Mouse (Mus musculus) cerebellum, postnatal 4 days (tissue): ENCODE results near the gene Chac1.
A peak's percentile ranks its signal among the peaks of the same experiment; 100 is the strongest.

Source experiments
- DNase-seq, 2 experiments: peaks; one replicate each; pipeline ENCODE4 v3.0.0; 2022; ENCODE audit warnings: low spot score in 2 of 2, mixed read lengths in 1 of 2

The Chac1 gene

DNA sequence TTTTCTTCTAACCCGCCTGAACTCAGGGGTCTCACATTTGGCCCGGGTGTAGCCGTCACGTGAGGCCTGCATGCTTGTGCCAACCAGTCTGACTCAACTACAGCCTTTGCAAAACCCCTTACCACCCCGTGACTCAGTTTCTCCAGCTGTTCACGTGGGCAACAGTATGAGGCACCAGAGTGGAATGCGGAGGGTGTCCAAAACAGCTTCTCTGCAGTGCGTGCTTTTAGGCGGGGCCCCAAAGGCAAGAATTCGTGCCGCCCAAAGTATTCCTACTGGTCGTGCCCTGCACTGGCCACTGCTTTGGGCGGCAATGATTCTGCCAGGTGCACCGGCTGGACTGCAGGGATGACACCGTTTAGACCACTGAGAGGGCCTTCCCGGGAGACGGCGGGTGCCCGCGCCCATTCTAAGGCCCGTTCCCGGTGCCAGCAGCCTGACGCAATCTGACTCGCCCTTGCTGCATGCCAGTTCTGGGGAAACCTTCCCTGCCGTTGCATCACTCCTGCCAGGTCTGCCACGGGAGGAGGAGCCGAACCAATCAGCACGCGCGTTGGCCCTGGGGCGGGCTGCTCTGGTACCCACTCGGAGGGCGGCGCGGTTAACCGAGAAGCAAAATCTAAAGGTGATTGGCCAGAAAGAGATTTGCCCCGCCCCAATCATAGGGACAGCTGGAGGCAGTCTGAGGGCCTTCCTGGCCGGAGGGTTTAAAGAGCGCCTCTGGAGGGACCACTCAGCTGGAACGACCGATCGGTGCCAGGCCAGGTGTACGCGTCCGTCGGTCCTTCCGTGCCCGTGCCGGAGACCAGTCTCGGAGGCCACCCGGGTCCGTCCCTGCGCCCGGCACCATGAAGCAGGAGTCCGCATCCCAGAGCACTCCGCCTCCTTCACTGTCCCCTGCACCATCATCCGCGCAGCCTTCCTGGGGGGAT lies at the start of gene Chac1:
TSS of gene Chac1 (plus strand) at position 675 of the 932 bp plus-strand sequence.
- DNase-seq = peak; percentile 78 to 88

DNA sequence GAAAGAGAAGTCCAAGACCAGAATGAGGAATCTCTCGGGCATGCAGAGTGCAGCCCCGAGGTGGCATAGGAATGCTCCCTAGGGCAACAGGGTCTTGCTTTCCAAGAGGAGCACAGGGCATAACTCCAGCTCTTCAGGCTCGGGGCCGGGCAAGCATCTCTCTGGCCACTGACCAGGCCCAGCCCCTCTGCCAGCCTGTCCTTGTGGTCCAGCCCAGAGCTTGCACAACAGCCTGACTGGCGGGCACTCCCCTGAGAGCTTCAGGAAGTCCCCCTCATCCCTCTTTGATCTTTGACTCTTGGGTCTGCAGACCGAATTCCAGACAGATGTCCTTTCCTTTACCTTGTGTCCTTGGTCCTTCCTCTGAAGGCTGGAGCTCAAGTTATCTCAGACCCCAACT lies 48.2 kb upstream of the Chac1 start:
- DNase-seq = no peak

DNA sequence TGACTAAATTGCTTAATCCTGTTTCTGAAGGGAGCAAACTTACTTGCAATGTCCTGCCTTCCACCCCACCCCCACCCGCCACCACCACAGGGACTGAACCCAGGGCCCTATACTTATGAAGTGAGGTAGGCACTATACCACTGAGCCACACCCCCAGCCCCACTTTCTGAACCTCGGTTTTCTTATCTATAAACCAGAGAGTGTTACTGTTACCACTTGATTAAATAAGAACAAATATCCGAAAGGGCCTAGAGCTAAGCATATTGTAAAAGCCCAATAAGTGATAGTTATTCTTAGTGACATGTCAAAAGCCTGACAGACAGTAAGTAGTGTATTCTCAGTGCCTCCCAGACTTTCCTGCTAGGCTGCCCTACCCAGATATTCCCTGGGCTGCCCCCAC lies 46.6 kb upstream of the Chac1 start:
- no peak for DNase-seq

DNA sequence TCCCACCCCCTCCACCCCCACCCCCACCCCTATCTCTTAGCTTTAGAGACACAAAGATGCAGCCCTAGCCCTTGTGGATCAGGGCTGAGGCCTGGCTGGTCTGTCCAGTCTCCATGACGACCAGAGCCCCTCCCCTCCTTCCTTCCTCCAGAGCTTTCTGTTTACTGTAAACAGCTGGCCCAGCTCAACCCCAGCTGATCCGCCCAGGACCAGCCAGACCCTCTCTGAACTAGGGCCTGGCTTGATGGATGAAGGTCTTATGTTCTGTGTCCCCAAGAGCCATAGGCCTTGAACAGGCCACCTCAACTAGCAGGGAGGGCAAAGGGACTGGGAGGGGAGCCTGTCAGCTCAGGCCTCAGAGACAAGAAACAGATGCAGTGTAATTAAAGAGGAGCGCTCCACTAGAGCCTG lies 46.2 kb upstream of the Chac1 start:
- DNase-seq = no peak

DNA sequence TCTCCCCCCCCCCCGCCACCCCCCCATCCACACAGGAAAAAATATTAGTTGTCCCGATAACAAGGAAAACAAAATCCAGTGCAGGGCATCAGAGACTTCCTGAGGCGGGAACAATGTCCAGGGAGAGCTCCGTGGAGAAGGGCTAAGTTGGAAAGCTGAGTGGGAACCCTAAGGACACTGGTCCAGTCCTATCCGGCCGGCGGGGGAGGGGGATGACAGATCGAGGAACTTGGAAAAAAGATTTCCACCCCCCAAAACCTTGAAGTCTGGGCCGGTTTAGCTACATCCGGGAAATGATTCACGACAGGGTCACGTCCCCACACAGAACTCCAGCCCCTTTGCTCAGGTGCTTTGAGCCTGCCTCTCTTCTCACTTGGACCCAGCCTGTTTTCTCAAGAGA lies 39.5 kb upstream of the Chac1 start:
- DNase-seq = no peak

DNA sequence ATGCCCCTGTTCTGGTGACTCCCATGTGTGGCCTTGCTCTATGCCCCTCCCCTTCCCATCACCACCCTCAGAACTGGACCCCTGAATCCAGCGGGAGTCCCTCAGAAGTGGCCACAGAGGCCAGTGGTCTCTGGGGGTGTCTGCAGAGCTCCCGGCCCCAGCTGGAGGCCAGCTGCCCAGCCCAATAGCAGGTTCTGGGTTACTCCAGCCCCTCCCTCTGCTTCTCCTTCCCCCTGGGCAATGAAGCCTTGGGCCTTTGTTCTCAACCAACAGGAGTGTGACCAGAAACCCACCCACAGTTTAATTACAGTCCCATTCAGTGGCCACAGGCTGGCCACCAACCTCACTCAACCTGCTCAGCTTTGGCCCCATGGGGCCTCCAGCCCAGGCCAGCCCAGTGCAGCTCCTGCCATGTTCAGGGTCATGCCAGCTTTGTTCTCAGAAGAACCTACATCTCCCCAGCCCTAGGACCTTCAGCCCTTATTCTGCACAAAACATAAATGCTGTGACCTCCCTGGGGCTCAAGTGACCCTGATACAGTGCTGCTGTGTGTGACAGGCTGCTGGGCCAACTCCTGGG lies 38.6 kb upstream of the Chac1 start:
- no peak for DNase-seq

DNA sequence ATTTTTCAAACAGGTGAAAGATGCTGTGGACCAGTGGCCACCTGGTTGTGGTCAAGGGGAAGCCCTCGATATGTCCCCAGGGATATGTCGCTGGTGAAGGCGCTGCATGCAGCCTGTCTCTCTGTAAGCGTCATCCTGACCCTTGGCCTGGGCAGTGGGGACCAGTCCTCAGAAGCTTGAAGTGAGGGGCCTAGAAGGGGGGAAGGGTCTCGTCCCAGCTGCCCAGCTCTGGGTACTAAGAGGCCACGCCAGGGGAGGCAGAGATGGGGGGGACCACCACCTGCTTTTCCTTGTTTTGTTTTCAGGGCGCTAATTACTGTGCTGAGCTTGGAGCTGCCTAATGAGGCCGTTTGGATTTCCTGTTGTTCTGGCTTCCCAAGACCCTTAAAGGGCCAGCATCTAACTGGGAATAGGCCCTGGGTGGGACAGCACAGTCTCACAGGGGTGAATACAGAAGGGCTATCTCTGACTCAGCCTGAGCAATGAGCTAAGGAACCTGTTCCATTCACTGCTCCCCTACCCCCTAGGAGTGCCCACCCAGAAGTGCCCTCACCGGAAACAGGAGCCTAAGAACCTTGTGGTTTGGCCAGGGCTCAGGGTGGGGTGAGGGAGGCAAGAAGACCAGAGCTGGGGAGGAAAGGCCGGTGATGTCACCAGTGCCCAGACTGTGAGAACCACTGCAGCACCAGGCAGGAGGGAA lies 37.1 kb upstream of the Chac1 start:
- no peak for DNase-seq

DNA sequence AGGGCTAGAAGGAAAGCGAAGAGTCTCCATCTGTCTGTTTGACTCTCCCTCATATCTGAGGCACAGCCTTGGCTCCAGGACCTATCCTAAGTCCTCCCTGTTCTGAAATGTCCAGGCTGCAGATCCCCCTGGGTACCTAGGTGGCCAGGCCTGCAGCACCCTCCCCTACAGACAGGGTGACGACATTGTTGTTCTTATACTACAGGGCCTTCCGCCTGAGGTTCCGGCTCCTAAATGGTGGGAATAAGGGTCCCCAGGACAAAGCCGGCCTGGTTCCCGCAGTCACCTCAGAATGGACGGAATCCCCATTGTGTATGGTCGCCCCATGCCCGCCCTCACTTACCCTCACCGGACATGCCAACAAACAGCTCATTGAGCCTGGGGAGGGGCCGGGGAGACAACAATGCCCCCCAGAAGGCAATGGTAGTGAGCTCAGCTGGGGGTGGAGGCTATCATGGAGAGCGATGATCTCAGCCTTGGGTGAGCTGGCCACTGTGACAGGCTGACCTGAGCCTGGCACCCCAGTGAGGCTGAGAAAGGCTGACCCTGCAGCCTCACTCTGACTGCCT lies 36.2 kb upstream of the Chac1 start:
- DNase-seq = no peak

DNA sequence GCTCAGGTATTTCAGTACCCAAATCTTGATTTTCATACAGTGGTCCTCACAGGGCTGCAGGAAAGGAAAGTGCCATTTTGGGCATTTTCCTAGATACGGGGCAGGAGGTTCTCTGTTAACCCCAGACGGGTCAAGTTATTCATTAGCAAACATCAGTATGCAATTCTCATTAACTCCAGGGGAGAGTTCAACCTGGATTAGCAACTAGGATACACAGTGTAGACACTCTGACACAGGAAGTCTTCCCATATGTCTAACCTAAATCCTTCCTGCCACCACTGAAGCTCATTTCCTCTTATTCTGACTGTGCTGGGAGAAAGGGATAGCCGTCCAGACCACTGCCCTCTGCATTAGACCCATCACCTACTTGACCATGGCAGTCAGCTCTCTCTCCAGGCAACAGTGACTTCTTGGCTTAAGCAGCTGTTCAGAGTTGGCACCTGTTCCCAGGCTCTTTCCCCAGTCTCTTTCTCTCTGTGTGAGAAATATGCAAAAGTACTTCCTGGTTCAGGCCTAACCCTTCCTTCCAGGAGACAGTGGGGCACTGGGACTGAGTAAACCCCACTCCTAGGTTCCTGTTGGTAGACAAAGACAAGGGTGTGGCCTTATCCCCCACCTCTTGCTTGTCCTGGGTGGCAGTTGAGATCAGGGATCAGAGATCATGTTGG lies 32.9 kb upstream of the Chac1 start:
- no peak for DNase-seq

DNA sequence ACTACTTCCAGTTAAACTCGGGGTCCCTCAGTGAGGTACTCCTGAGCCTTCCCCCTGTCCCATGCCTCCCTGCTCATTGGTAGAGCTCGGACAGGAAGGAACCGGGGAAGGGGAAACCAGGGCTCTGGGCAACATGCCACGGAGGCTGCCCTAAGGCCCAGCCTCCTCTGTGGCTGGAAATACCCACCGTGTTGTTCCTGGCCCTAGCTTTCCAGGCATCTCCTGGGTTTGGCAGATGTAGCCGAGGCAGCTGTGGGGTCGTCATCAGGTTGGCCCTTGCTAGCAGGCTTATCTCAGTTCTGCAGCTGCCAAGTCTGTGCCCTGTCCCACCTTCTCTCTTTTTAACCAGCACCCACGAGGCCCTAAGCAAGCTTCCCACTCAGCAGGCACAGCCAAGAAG lies 30.5 kb upstream of the Chac1 start:
- DNase-seq = no peak

DNA sequence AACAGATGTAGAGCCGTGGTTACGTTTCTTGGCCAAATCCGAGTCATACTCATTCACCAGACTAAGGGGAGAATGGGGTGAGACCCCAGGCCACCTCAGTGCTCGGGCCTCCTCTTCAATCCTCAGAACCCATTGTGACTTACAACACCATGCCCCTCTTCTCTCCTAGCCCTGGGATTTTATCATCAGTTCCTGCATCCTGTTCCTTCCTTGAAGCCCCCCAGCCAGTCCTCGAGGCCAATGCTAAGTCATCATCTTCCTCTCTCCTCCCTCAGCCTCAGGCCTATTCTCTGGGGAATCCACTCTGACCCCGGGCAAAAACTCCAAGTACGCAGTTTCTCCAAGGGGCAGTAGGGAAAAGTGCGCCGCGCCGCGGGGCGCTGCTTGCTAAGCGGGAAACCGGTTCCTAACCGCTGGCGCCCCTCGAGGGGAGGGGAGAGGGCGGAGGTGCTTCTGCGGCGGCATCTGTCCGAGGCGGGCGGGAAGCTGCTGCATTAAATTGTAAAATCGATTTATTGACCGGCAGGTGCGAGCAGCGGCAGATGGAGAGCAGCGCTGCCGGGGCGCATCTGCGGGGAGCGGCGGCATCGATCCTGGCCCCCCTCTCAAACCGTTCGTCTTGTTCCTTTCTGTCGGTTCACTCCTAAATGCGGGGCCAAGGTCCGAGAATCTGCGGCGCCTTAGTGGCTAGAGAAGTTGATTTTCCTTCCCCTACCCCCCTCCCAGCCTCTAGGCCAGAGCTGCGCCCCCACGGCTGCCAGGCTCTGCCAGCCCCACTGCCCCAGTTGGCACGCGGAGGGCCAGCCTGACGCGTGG lies 29.1 kb upstream of the Chac1 start:
- DNase-seq = no peak

DNA sequence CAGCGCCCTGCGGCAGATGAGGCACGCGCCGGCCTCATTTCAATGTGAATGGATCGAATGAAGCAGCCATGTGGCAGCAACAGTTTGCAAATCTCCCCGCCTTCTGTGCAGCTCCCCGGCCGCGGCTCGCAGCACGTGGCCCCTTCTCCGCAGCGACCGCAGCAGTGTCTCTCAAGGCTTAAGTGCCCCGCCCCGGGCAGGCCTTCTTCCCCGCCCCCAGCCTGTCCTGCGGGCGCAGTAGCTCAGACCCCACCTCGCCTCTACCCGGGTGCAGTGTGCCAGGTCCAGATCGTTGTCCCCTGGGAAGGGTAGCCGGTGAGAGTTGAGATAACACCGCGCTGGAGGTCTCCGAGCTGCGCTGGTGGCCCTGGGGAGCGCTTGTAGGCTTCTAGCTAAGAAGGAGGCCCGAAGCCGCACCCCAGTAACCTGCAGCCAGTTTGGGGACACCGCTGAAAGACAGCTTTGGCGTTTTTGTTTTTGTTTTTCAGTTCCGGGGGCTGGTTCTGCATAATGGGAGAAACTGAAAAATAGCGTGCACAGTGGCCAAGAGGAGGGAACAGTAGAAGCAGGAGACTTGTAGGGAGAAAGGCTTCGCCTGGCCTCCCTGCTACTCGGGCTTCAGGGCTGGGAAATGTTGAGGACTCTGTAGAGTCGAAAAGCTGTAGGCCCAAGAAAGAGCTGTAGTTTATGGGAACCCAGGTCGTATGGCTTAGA lies 28.3 kb upstream of the Chac1 start:
- DNase-seq = peak in 1 of 2 experiments; percentile 72

DNA sequence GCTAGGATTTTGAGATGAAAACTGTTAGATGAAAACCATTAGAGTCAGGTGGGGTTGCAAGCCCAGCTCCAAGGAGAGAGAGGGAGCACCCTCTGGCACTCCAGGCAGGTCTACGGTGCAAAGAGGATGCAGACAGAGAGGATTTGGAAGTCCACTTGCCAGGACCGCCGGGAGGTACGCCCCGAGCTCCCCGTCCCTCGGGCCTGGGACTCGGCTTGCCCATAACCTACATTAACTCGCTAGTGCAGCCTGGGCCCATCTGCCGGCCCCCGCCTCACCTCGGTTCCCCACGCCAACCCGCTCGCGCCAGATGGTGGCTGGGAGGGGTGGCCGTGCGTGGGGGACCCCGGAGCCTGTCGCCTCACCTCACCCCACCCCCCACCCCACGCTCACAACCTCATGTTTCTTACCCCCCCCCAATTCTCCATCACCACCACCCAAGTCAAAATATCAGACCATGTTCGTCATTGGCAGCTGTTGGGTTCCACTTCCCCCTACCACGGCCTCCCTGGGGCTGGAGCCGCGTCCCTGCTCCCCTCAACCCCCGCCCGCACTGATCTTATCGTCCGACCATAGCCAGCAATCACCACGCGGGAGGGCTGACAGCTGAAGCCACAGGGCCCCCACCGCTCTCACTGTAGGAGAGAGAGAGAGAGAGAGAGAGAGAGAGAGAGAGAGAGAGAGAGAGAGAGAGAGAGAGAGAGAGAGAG lies 27.0 kb upstream of the Chac1 start:
- DNase-seq = no peak

DNA sequence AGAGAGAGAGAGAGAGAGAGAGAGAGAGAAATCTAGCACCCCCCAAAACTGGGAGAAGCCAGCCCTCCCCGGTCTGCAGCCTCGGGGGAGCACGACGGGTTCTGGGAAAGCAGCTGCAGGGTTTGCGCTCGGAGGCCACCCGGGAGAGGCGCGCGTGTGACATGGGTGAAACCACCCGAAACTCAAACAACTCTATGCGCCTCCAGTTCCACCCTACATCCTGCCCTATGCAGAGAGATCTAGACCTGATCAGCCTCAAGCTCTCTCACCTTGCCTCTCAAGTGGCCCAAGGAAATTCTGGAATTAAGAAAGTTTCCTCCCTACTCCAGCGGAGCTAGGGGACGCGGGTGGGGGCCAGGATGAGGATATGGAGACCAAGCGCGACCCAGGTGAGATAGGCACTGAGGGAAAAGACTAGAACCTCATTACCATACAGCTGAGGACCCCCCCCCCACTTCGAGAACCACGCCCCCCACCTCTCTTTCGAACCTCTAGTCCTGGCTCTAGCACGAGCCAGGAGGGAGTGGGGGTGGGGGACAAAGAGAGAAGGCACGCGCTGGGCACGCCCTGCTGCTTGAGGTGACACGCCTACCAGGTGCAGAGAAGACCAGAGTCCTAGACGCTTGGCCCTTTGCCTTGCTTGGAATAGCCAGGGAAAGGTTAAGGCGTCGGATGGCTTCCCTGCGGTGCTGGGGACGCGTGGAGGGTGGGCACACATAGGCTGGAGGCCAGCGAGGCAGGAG lies 26.3 kb upstream of the Chac1 start:
- DNase-seq = no peak

DNA sequence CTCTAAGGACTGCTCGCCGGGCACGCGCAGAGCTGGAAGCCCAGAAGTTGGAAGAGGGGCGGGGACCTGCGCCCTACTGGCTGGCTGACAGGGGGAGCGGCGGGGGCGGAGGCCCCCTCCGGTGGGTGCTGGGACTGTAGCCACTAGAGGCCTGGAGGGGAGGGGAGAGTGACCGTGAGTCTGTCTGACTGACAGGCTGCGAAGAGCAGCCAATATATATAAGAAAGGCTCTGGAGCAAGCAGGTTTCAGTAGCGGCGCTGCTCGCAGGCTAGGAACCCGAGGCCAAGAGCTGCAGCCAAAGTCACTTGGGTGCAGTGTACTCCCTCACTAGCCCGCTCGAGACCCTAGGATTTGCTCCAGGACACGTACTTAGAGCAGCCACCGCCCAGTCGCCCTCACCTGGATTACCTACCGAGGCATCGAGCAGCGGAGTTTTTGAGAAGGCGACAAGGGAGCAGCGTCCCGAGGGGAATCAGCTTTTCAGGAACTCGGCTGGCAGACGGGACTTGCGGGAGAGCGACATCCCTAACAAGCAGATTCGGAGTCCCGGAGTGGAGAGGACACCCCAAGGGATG lies 25.4 kb upstream of the Chac1 start, which contains the start of gene Dll4:
TSS of gene Dll4 (plus strand) at position 217 of the 576 bp plus-strand sequence.
- no peak for DNase-seq

DNA sequence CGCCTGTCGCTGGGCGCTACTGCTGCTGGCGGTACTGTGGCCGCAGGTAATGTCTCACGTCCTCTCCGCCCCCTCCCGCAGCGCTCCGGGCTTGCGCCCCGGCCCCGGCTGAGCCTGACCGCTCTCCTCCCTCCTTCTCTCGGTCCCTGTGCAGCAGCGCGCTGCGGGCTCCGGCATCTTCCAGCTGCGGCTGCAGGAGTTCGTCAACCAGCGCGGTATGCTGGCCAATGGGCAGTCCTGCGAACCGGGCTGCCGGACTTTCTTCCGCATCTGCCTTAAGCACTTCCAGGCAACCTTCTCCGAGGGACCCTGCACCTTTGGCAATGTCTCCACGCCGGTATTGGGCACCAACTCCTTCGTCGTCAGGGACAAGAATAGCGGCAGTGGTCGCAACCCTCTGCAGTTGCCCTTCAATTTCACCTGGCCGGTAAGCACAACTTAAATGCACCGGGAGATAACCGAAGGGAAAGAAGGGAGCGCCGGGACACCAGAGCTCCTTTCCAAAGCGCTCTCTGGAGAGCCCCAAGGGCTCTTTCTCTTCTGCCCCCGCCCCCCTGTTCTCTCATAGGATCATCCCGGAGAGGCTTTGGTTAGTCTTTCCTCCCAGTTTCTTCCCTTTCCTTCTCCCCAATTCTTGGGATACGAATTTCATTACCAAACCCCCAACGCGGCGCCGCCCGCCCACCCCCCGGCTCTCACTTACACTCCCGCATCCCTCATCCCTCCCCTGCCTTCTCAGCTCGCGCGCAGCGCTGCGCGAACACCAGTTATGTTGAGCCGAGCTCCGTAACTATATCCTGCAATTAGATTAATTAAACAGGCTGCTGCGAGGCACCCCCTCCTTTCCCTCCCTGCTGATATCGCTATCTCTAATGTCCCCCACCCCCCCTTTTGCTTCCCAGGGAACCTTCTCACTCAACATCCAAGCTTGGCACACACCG lies 24.6 kb upstream of the Chac1 start:
- DNase-seq = no peak

DNA sequence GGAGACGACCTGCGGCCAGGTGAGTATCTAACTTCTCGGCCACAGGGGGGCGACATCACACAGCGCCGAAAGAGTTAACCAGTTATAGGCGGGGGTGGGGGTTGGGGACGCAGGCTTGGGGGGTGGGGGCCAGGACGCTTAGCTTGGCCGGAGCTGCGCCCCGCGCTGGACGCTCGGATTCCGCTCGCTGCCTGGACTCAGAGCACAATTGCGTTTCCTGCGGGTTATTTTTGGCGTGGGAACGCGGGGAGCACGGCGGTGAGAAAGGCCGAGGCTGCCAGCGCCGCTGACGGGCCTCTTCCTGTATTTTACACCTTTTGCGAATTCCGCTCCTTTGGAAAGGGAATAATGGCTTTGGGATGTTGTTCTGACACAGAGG lies 23.9 kb upstream of the Chac1 start:
- peak in 1 of 2 experiments; percentile 60 for DNase-seq
